Mouse (Mus musculus) midbrain, embryonic 16.5 days (tissue): Measurements from ENCODE around the gene Camta2. TPM values are rescaled to one million over a fixed set of nuclear protein-coding genes. Genes with fewer than 3 reads are reported as not detected.
A peak's percentile ranks its signal among the peaks of the same experiment; 100 is the strongest.

Experiments
- ATAC-seq: fragments of 200-750 bp; cut with Nextera tagmentation; 2 replicates; pipeline ENCODE4 v1.8.0; 2017; ENCODE audit warnings: moderate TSS enrichment
- H3K27ac ChIP-seq: fragments of 300-500 bp; sonication (generic); 2 replicates; pipeline ENCODE4 v1.5.1; 2014; ENCODE audit warnings: mild to moderate bottlenecking, low read length, mixed read lengths
- H3K27me3 ChIP-seq: fragments of 300-500 bp; sonication (generic); 2 replicates; pipeline ENCODE4 v1.6.1; 2014; ENCODE audit warnings: low read depth, low read length, mixed read lengths; ENCODE audit not compliant: control insufficient read depth, insufficient read depth
- H3K36me3 ChIP-seq: fragments of 300-500 bp; sonication (generic); 2 replicates; pipeline ENCODE4 v1.6.1; 2014; ENCODE audit warnings: mild to moderate bottlenecking, low read length, moderate library complexity, mixed read lengths; ENCODE audit not compliant: control insufficient read depth, insufficient read depth
- H3K4me1 ChIP-seq: fragments of 300-500 bp; sonication (generic); 2 replicates; pipeline ENCODE4 v1.6.1; 2014; ENCODE audit warnings: mild to moderate bottlenecking, low read length, mixed read lengths; ENCODE audit not compliant: control insufficient read depth, insufficient read depth
- H3K4me2 ChIP-seq: fragments of 300-500 bp; sonication (generic); 2 replicates; pipeline ENCODE4 v1.6.1; 2014; ENCODE audit warnings: mild to moderate bottlenecking, low read length, mixed read lengths
- H3K4me3 ChIP-seq: fragments of 300-500 bp; sonication (generic); 2 replicates; pipeline ENCODE4 v1.5.1; 2014; ENCODE audit warnings: low read depth, mild to moderate bottlenecking, low read length, moderate library complexity, mixed read lengths
- H3K9ac ChIP-seq: fragments of 300-500 bp; sonication (generic); 2 replicates; pipeline ENCODE4 v1.6.1; 2014; ENCODE audit warnings: low read depth, low read length, mixed read lengths
- H3K9me3 ChIP-seq: fragments of 300-500 bp; sonication (generic); replicated peaks from 2 replicates; pipeline ENCODE4 v1.6.1; 2014; ENCODE audit warnings: mild to moderate bottlenecking, low read length, mixed read lengths; ENCODE audit not compliant: control insufficient read depth, poor library complexity, severe bottlenecking
- WGBS: fragments of 180-500 bp; shearing (Covaris S2); extraction: QIAGEN DNeasy Blood & Tissue Kit; methylation state at CpG from one replicate; pipeline ENCODE4 v1.1.7; 2014; 5-methylcytosine and 5-hydroxymethylcytosine counted together
- polyA plus RNA-seq: library from polyadenylated mRNA; unstranded; fragments of >200 nt; fragmentation: Nextera tagmentation; extraction: Ambion mirVana; gene quantifications from 2 replicates; pipeline ENCODE4 v1.2.1, GENCODE M21; 2015

Gene Camta2
- polyA plus RNA-seq, 1 experiment from 2014 or later = 22.4 TPM

DNA sequence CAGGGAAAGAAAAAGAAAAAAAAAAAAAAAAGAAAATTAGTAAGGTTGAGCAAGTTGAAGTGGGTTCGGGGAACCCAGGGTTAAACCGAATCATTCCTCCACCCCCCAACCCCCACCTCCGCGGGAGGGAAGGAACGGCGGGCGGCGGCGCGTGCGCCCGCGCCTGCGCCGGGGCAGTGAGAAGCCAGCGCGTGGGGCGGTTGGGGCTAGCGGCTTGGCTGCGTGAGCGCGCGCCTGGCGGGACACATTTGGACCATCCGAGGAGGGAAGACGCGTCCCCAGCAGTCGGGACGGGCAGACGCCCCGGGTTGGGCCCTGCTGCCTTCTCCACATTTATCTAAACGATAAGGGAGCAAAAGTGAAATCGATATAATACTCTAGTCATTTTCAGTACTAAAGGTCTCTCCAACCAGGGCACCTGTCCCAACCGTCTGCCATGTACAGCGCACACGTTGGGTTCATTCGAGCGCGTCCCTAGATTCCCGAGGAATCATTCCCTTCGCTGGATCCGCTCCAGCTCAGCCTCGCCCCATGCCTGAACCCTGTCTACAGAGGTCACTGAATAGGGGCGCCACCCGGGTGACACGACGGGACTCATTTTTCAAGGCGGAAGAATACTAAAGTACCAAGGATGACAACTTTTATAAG is 32.9 kb downstream of the Camta2 start:
- under 1% methylated on average over 45 of the region's 48 CpGs for WGBS

GRCm38 (mm10) chr11:70654198-70654922 is 33.5 kb downstream of the Camta2 start, which contains the start of gene Pfn1:
TSS of gene Pfn1 (minus strand) at chr11:70654644.
- peaks cover 29% of the 10 kb centered on the region for H3K4me1 ChIP-seq
- ATAC-seq = peak; percentile 76
- no peaks in the 10 kb centered on the region for H3K9me3 ChIP-seq
- peak within 1 kb of the TSS; percentile 95 for H3K4me3 ChIP-seq
- H3K9ac ChIP-seq = peak within 1 kb of the TSS; percentile 94
- WGBS = under 1% methylated on average over 47 of the region's 61 CpGs
- peaks cover 12% of the 10 kb centered on the region for H3K36me3 ChIP-seq
- peak within 1 kb of the TSS; percentile 83 for H3K4me2 ChIP-seq
- H3K27me3 ChIP-seq = no peaks in the 10 kb centered on the region
- peak within 1 kb of the TSS; percentile 95 for H3K27ac ChIP-seq

More for the DNA sequence above, 32.9 kb downstream of the Camta2 start:
- Histone ChIP-seq H3K4me2 (peak overlapping the region; percentile 83), H3K27ac (peak overlapping the region; percentile 95), H3K9ac (peak overlapping the region; percentile 94), H3K36me3 (peaks cover 11% of the 10 kb centered on the region), H3K4me1 (peaks cover 29% of the 10 kb centered on the region), H3K9me3 (no peaks in the 10 kb centered on the region), H3K4me3 (peak overlapping the region; percentile 95), H3K27me3 (no peaks in the 10 kb centered on the region)
- ATAC-seq = peak; percentile 47

DNA sequence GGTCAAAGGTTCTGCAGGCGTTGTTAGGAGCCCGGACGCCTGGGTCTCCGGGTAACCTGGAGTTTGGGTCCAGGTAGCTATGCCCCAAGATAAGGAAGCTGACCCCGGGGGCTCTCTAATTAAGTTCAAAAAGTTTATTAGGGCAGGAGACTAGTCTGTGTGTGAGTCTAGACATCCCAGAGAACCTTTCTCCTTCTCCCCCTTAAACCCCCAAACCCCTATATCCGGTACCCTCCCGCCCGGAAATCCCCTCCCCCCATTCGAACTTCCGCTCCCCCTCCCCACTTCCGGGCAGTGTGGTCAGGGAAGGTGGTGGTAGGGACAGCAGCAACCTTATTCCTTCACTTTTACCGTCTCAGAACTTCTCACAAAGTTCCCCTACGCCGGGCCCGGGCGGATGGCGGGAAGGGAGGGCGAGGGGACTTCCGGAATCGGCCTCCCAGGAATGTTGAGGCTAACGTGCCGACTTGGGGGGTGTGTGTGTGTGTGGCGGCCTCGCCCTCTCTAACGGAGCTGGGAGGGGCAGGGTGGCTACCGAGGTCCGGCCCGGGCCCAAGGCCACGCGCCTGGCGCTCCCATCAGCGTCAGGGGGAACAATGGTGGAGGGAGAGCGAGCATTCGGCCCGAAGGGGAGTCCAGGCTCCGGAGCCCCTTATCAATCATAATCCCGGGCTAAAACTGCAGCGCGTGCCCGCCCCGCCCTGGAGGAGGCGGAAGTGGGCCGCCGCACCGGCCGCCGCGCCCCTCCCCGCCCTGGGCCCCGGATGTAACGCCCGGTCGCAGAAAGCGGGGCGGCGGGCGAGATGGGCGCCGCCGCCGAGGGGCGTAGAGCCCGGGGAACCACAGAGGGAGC is 34.3 kb downstream of the Camta2 start:
- peak overlapping the region; percentile 83 for H3K4me2 ChIP-seq
- H3K4me3 ChIP-seq = peak overlapping the region; percentile 95
- peaks cover 33% of the 10 kb centered on the region for H3K4me1 ChIP-seq
- WGBS = 0% methylated on average over 45 of the region's 63 CpGs
- peak overlapping the region; percentile 94 for H3K9ac ChIP-seq
- H3K27ac ChIP-seq = peak overlapping the region; percentile 95
- H3K27me3 ChIP-seq = no peaks in the 10 kb centered on the region
- no peaks in the 10 kb centered on the region for H3K9me3 ChIP-seq
- ATAC-seq = peak; percentile 60
- peaks cover 14% of the 10 kb centered on the region for H3K36me3 ChIP-seq

- Histone ChIP-seq H3K9ac (peak overlapping the region; percentile 94), H3K27me3 (no peaks in the 10 kb centered on the region), H3K27ac (peak overlapping the region; percentile 95), H3K4me2 (peak overlapping the region; percentile 83), H3K4me1 (peaks cover 39% of the 10 kb centered on the region), H3K36me3 (peaks cover 14% of the 10 kb centered on the region), H3K4me3 (peak overlapping the region; percentile 95), H3K9me3 (no peaks in the 10 kb centered on the region)
- no peak for ATAC-seq
- WGBS = 58% methylated on average over 6 of the region's 6 CpGs
Measured at GRCm38 (mm10) chr11:70652884-70653344, 35.0 kb downstream of the Camta2 start.

GRCm38 (mm10) chr11:70652029-70652883 is 35.6 kb downstream of the Camta2 start:
- ATAC-seq = no peak
- Histone ChIP-seq H3K27ac (no peak overlapping the region), H3K4me3 (peak overlapping the region; percentile 95), H3K9ac (no peak overlapping the region; the same call in 1 of the 2 replicates), H3K27me3 (no peaks in the 10 kb centered on the region), H3K9me3 (no peaks in the 10 kb centered on the region), H3K4me1 (peaks cover 40% of the 10 kb centered on the region), H3K4me2 (peak overlapping the region; percentile 83), H3K36me3 (peaks cover 14% of the 10 kb centered on the region)
- 76% methylated on average over 12 of the region's 12 CpGs for WGBS

GRCm38 (mm10) chr11:70651391-70651790 is 36.5 kb downstream of the Camta2 start:
- H3K9ac ChIP-seq = no peak overlapping the region
- WGBS = 80% methylated on average over 2 of the region's 2 CpGs
- no peak for ATAC-seq
- no peaks in the 10 kb centered on the region for H3K9me3 ChIP-seq
- no peak overlapping the region for H3K4me2 ChIP-seq
- no peak overlapping the region for H3K4me3 ChIP-seq
- peaks cover 36% of the 10 kb centered on the region for H3K4me1 ChIP-seq
- no peaks in the 10 kb centered on the region for H3K27me3 ChIP-seq
- no peak overlapping the region for H3K27ac ChIP-seq
- H3K36me3 ChIP-seq = peaks cover 14% of the 10 kb centered on the region

- Histone ChIP-seq H3K36me3 (peaks cover 14% of the 10 kb centered on the region), H3K9me3 (no peaks in the 10 kb centered on the region), H3K4me2 (no peak overlapping the region), H3K4me1 (peaks cover 38% of the 10 kb centered on the region), H3K27me3 (no peaks in the 10 kb centered on the region), H3K4me3 (no peak overlapping the region), H3K9ac (no peak overlapping the region), H3K27ac (no peak overlapping the region)
- WGBS = 84% methylated on average over 12 of the region's 12 CpGs
- ATAC-seq = no peak
Measured at GRCm38 (mm10) chr11:70650322-70651175, 37.4 kb downstream of the Camta2 start.
